Mouse (Mus musculus) hindbrain, embryonic 11.5 days (tissue): Measurements from ENCODE around the gene Havcr2. TPM values are rescaled to one million over a fixed set of nuclear protein-coding genes. Genes with fewer than 3 reads are reported as not detected.

ENCODE experiments used
- ATAC-seq: fragments of 200-750 bp; cut with Nextera tagmentation; 2 replicates; pipeline ENCODE4 v1.8.0; 2017; ENCODE audit warnings: mild to moderate bottlenecking, moderate TSS enrichment, moderate library complexity; ENCODE audit not compliant: low FRiP score
- DNase-seq: peaks from one replicate; pipeline ENCODE4 v3.0.0-alpha.2; 2015; ENCODE audit warnings: low spot score
- H3K27ac ChIP-seq: fragments of 300-500 bp; sonication (generic); 2 replicates; pipeline ENCODE4 v1.5.1; 2014; ENCODE audit warnings: mild to moderate bottlenecking, low read depth, low read length
- H3K27me3 ChIP-seq: fragments of 300-500 bp; sonication (generic); 2 replicates; pipeline ENCODE4 v1.6.1; 2014; ENCODE audit warnings: mild to moderate bottlenecking, low read length, moderate library complexity, mixed read lengths; ENCODE audit not compliant: control insufficient read depth, insufficient read depth
- H3K36me3 ChIP-seq: fragments of 300-500 bp; sonication (generic); 2 replicates; pipeline ENCODE4 v1.6.1; 2014; ENCODE audit warnings: mild to moderate bottlenecking, low read length, moderate library complexity, mixed read lengths; ENCODE audit not compliant: control insufficient read depth, insufficient read depth
- H3K4me1 ChIP-seq: fragments of 300-500 bp; sonication (generic); replicated peaks from 2 replicates; pipeline ENCODE4 v1.6.1; 2014; ENCODE audit warnings: low read length, mixed read lengths; ENCODE audit not compliant: control insufficient read depth, insufficient read depth
- H3K4me2 ChIP-seq: fragments of 300-500 bp; sonication (generic); replicated peaks from 2 replicates; pipeline ENCODE4 v1.6.1; 2014; ENCODE audit warnings: mild to moderate bottlenecking, low read depth, low read length
- H3K4me3 ChIP-seq: fragments of 300-500 bp; sonication (generic); 2 replicates; pipeline ENCODE4 v1.5.1; 2014; ENCODE audit warnings: low read depth, low read length
- H3K9ac ChIP-seq: fragments of 300-500 bp; sonication (generic); 2 replicates; pipeline ENCODE4 v1.6.1; 2014; ENCODE audit warnings: low read depth, low read length
- H3K9me3 ChIP-seq: fragments of 300-500 bp; sonication (generic); 2 replicates; pipeline ENCODE4 v1.6.1; 2016; ENCODE audit warnings: low read length; ENCODE audit not compliant: control insufficient read depth
- WGBS: fragments of 180-500 bp; shearing (Covaris S2); extraction: QIAGEN DNeasy Blood & Tissue Kit; methylation state at CpG from one replicate; pipeline ENCODE4 v1.1.7; 2014; 5-methylcytosine and 5-hydroxymethylcytosine counted together
- polyA plus RNA-seq: library from polyadenylated mRNA; unstranded; fragments of >200 nt; fragmentation: Nextera tagmentation; extraction: Ambion mirVana; gene quantifications from 2 replicates; pipeline ENCODE4 v1.2.1, GENCODE M21; 2014

The Havcr2 gene
- polyA plus RNA-seq, 1 experiment from 2014 or later = 0.25 TPM

DNA sequence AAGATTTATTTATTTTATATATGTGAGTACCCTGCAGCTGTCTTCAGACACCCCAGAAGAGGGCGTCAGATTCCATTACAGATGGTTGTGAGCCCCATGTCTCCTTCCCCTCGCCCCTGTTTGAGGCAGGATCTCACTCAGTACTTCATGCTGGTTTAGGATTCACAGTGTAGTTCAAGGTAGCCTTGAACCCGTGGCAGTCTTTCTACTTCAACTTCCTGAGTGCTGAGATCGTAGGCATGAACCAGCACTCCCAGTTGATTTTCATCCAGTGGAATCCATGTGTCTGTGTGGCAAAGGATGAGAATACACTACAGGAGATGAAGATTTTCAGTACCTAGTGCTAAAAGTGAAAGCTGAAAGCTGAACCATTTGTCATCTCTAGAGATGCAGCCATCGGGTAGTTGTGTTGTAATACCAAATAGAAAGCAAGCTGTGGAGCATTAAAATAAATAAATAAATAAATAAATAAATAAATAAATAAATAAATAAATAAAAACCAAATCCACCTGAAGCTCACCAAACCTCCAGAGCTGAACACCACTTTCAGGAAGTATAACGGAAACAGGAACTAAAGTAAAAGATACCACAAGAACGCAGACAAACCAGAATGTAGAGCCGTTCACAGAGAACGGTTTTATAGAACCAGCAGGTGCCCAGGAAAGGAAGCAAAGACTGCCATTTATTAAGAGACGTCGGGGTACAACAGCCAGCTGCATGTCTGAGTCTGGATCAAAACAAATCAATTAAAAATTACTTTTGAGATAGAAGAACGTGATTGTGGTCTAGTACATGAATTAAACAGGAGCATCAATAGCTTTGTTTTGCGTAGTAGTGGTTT is 6.9 kb upstream of the Havcr2 start:
- Histone ChIP-seq H3K27ac (no peak overlapping the region), H3K9me3 (no peaks in the 10 kb centered on the region), H3K36me3 (no peaks in the 10 kb centered on the region), H3K27me3 (no peaks in the 10 kb centered on the region), H3K4me1 (no peaks in the 10 kb centered on the region), H3K4me2 (no peak overlapping the region), H3K4me3 (no peak overlapping the region), H3K9ac (no peak overlapping the region)
- DNase-seq (no peak), ATAC-seq (no peak)
- 84% methylated on average over 13 of the region's 13 CpGs for WGBS

- WGBS = 82% methylated on average over 11 of the region's 11 CpGs
- Histone ChIP-seq H3K4me3 (no peak overlapping the region), H3K36me3 (no peaks in the 10 kb centered on the region), H3K27me3 (no peaks in the 10 kb centered on the region), H3K9me3 (no peaks in the 10 kb centered on the region), H3K4me2 (no peak overlapping the region), H3K9ac (no peak overlapping the region), H3K27ac (no peak overlapping the region), H3K4me1 (no peaks in the 10 kb centered on the region)
- DNase-seq (no peak), ATAC-seq (no peak)
These were observed 5.2 kb upstream of the Havcr2 start for GRCm38 (mm10) chr11:46449461-46450080.

GRCm38 (mm10) chr11:46459960-46460359 is 5.2 kb downstream of the Havcr2 start:
- WGBS = 88% methylated on average over 3 of the region's 3 CpGs
- no peak overlapping the region for H3K4me2 ChIP-seq
- ATAC-seq = no peak

GRCm38 (mm10) chr11:46461362-46461761 is 6.6 kb downstream of the Havcr2 start:
- ATAC-seq (no peak), DNase-seq (no peak)
- Histone ChIP-seq H3K4me1 (no peaks in the 10 kb centered on the region), H3K27me3 (no peaks in the 10 kb centered on the region), H3K27ac (no peak overlapping the region), H3K9ac (no peak overlapping the region), H3K4me3 (no peak overlapping the region), H3K4me2 (no peak overlapping the region), H3K36me3 (no peaks in the 10 kb centered on the region), H3K9me3 (no peaks in the 10 kb centered on the region)
- 83% methylated on average over 5 of the region's 5 CpGs for WGBS

More at GRCm38 (mm10) chr11:46459960-46460359, 5.2 kb downstream of the Havcr2 start:
- no peak overlapping the region for H3K4me3 ChIP-seq
- no peak for DNase-seq
- no peak overlapping the region for H3K27ac ChIP-seq
- H3K9me3 ChIP-seq = no peaks in the 10 kb centered on the region
- H3K36me3 ChIP-seq = no peaks in the 10 kb centered on the region
- H3K27me3 ChIP-seq = no peaks in the 10 kb centered on the region
- no peaks in the 10 kb centered on the region for H3K4me1 ChIP-seq
- no peak overlapping the region for H3K9ac ChIP-seq

DNA sequence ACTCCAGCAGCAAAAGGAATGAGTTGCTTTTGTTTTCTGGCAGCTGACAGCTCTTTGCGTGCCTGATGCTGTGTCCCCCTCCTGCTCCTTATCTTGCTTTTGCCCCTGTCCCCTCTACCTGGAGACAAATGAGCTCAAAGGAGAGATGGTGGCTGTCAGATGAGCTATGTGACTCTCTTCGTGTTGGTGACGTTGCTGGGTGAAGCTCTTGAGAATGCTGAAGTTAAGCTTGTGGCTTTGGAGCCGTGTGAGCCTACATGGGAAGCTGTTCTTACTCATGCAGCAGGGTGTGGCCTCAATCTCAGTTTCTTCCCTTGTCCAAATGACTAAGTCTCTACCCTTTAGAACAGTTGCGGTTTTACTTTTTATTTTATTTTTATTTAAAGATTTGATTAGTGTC is 7.2 kb downstream of the Havcr2 start:
- Histone ChIP-seq H3K4me1 (no peaks in the 10 kb centered on the region), H3K9ac (no peak overlapping the region), H3K9me3 (no peaks in the 10 kb centered on the region), H3K36me3 (no peaks in the 10 kb centered on the region), H3K27ac (no peak overlapping the region), H3K27me3 (no peaks in the 10 kb centered on the region), H3K4me2 (no peak overlapping the region), H3K4me3 (no peak overlapping the region)
- no peak for ATAC-seq
- no peak for DNase-seq
- WGBS = 74% methylated on average over 5 of the region's 5 CpGs

DNA sequence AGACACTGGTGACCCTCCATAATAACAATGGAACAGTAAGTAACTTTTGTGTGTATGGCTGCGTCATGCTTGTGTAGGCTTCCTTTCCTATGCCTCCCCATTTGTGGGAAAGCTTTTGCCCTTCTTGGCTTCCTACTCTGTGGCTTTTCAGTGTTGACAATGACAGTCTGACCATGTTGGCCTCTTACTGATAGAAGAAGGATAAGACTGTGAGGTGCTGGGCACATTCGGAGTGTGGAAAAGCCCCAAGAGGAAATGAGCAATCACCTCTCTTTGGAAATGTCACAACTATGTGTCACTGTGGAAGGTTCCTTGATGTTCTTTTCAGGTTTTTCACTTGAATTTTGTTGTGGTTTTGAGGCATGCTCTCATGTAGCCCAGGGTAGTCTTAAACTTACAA is 12.1 kb downstream of the Havcr2 start:
- H3K9ac ChIP-seq = no peak overlapping the region
- no peak overlapping the region for H3K4me3 ChIP-seq
- no peaks in the 10 kb centered on the region for H3K4me1 ChIP-seq
- 91% methylated on average over 2 of the region's 2 CpGs for WGBS
- DNase-seq = no peak
- no peak overlapping the region for H3K4me2 ChIP-seq
- no peak for ATAC-seq
- H3K27me3 ChIP-seq = no peaks in the 10 kb centered on the region
- no peaks in the 10 kb centered on the region for H3K9me3 ChIP-seq
- H3K36me3 ChIP-seq = no peaks in the 10 kb centered on the region
- H3K27ac ChIP-seq = no peak overlapping the region

- no peak overlapping the region for H3K9ac ChIP-seq
- ATAC-seq = no peak
- no peak overlapping the region for H3K4me2 ChIP-seq
- no peak overlapping the region for H3K4me3 ChIP-seq
- no peaks in the 10 kb centered on the region for H3K4me1 ChIP-seq
- DNase-seq = no peak
- no peaks in the 10 kb centered on the region for H3K36me3 ChIP-seq
- H3K27me3 ChIP-seq = no peaks in the 10 kb centered on the region
- no peaks in the 10 kb centered on the region for H3K9me3 ChIP-seq
- no peak overlapping the region for H3K27ac ChIP-seq
- WGBS = 93% methylated on average over 4 of the region's 4 CpGs
These were observed 19.5 kb downstream of the Havcr2 start for GRCm38 (mm10) chr11:46474220-46474619.

DNA sequence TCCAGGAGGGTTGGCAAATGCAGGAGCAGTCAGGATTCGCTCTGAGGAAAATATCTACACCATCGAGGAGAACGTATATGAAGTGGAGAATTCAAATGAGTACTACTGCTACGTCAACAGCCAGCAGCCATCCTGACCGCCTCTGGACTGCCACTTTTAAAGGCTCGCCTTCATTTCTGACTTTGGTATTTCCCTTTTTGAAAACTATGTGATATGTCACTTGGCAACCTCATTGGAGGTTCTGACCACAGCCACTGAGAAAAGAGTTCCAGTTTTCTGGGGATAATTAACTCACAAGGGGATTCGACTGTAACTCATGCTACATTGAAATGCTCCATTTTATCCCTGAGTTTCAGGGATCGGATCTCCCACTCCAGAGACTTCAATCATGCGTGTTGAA is 24.6 kb downstream of the Havcr2 start:
- H3K4me1 ChIP-seq = no peaks in the 10 kb centered on the region
- no peak for DNase-seq
- no peak overlapping the region for H3K9ac ChIP-seq
- WGBS = 91% methylated on average over 9 of the region's 9 CpGs
- H3K27ac ChIP-seq = no peak overlapping the region
- H3K9me3 ChIP-seq = no peaks in the 10 kb centered on the region
- no peak overlapping the region for H3K4me3 ChIP-seq
- no peaks in the 10 kb centered on the region for H3K27me3 ChIP-seq
- H3K4me2 ChIP-seq = no peak overlapping the region
- ATAC-seq = no peak
- no peaks in the 10 kb centered on the region for H3K36me3 ChIP-seq

GRCm38 (mm10) chr11:46480517-46480916 is 25.8 kb downstream of the Havcr2 start:
- no peak overlapping the region for H3K9ac ChIP-seq
- no peak for ATAC-seq
- H3K27me3 ChIP-seq = no peaks in the 10 kb centered on the region
- H3K4me2 ChIP-seq = no peak overlapping the region
- H3K4me1 ChIP-seq = no peaks in the 10 kb centered on the region
- no peaks in the 10 kb centered on the region for H3K9me3 ChIP-seq
- H3K4me3 ChIP-seq = no peak overlapping the region
- H3K27ac ChIP-seq = no peak overlapping the region
- WGBS = 78% methylated on average over 7 of the region's 7 CpGs
- no peak for DNase-seq
- H3K36me3 ChIP-seq = no peaks in the 10 kb centered on the region
